Mouse (Mus musculus): ENCODE data around the gene Ern1.

Ern1 gene

GRCm38 (mm10) chr11:106386409-106386808 is 101.2 kb downstream of the Ern1 start:
- DNase-seq = no peak

GRCm38 (mm10) chr11:106383051-106383790 is 104.4 kb downstream of the Ern1 start:
- no peak for DNase-seq

GRCm38 (mm10) chr11:106382424-106382823 is 105.2 kb downstream of the Ern1 start:
- DNase-seq = no peak

- no peak for DNase-seq
Measured at GRCm38 (mm10) chr11:106381883-106382282, 105.8 kb downstream of the Ern1 start.

- DNase-seq = no peak
Measured at GRCm38 (mm10) chr11:106381011-106381410, 106.6 kb downstream of the Ern1 start.

GRCm38 (mm10) chr11:106374979-106375378 is 112.7 kb downstream of the Ern1 start:
- DNase-seq = no peak

GRCm38 (mm10) chr11:106374559-106374958 is 113.1 kb downstream of the Ern1 start:
- no peak for DNase-seq

GRCm38 (mm10) chr11:106373998-106374397 is 113.7 kb downstream of the Ern1 start:
- DNase-seq = no peak

- peak; percentile 76 to 83 for DNase-seq
Measured at GRCm38 (mm10) chr11:106366316-106366715, 121.3 kb downstream of the Ern1 start.

- DNase-seq = no peak
Measured at GRCm38 (mm10) chr11:106365366-106365765, 122.3 kb downstream of the Ern1 start, which contains the start of gene Prr29. TSS of gene Prr29 (plus strand) at chr11:106365472.

- no peak for DNase-seq
Measured at GRCm38 (mm10) chr11:106364712-106365111, 122.9 kb downstream of the Ern1 start.

GRCm38 (mm10) chr11:106359350-106359749 is 128.3 kb downstream of the Ern1 start:
- no peak for DNase-seq

- DNase-seq = peak; percentile 72 to 80
Measured at GRCm38 (mm10) chr11:106355382-106356128, 132.1 kb downstream of the Ern1 start.

GRCm38 (mm10) chr11:106354181-106354580 is 133.5 kb downstream of the Ern1 start:
- DNase-seq = no peak

GRCm38 (mm10) chr11:106353188-106353587 is 134.5 kb downstream of the Ern1 start, which contains the start of gene Scn4a:
TSS of gene Scn4a (minus strand) at chr11:106353288.
- no peak for DNase-seq

- DNase-seq = no peak
Measured at GRCm38 (mm10) chr11:106351941-106352340, 135.7 kb downstream of the Ern1 start.

GRCm38 (mm10) chr11:106351253-106351652 is 136.4 kb downstream of the Ern1 start:
- no peak for DNase-seq

- DNase-seq = no peak
Measured at GRCm38 (mm10) chr11:106350853-106351252, 136.8 kb downstream of the Ern1 start.

- DNase-seq = no peak
Measured at GRCm38 (mm10) chr11:106349772-106350171, 137.9 kb downstream of the Ern1 start.

- DNase-seq = no peak
Measured at GRCm38 (mm10) chr11:106344910-106345309, 142.7 kb downstream of the Ern1 start.

Measured in cerebellum, adult 18-20 months (tissue).